10 mouse cellular contexts compared by ENCODE assay signal in the genomic region with DNA sequence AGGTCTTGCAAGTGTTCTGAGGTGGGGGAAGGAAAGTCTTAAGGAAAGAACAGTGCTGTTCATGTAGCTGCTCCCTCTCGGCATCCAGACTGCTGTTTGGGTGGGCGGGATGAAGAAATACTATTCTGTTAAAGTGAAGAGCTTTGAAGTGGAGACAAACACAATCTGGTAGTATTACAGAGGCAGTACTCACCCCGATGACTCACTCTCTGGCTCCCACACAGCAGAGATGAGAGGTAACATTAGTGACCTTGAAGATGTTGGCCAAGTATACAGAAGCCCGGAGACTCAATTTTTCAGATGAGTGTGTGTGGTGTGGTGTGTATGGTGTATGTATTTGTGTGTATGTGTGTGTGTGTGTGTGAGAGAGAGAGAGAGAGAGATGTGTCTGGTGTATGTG. TPM values are rescaled to one million over a fixed set of nuclear protein-coding genes. Genes with fewer than 3 reads are reported as not detected.
A peak's percentile ranks its signal among the peaks of the same experiment; 100 is the strongest.
DNase-seq lines count a peak whose midpoint lies in the region; ATAC-seq lines count a peak whose summit lies in the region.
"Had no signal": no experiment of that assay in that cellular context is flagged by ENCODE, and none has a peak within 500 bp of the region (broad histone marks: within the 10 kb centered on the region; RNA-seq: fewer than 3 reads in every experiment).

No protein-coding gene starts in this region.

- 83% methylated on average over 4 of the region's 4 CpGs for WGBS in hindbrain, embryonic 15.5 days
- WGBS in hindbrain, embryonic 14.5 days, result 83% methylated on average over 4 of the region's 4 CpGs

- peak; percentile 52; the same call in 1 of the 2 replicates for ATAC-seq in hindbrain, embryonic 15.5 days (ENCODE audit: low FRiP score, low read depth)
- no peak for ATAC-seq in hindbrain, embryonic 14.5 days (ENCODE audit: low FRiP score)
- ATAC-seq: liver, postnatal 0 days had no signal

- DNase-seq in hindbrain, embryonic 14.5 days (ENCODE audit: low spot score), result no peak
- DNase-seq in urinary bladder, postnatal 14 days (ENCODE audit: low spot score), result peak; percentile 41
- DNase-seq in urinary bladder, adult 18-20 months (ENCODE audit: low spot score in 2 of 2), result no peak
- DNase-seq in left cerebral cortex, postnatal 25 days (ENCODE audit: low spot score in 2 of 2), result peak; percentile 40 to 84
- no peak for DNase-seq in embryo, embryonic 10.5 days (ENCODE audit: low spot score)
- no peak for DNase-seq in spleen, postnatal 36 days (ENCODE audit: low spot score in 2 of 2)
- DNase-seq in thymus, postnatal 36 days, result no peak
- DNase-seq: cerebellum, adult 8-10 months; liver, postnatal 0 days had no signal

- H3K4me2 ChIP-seq in hindbrain, embryonic 15.5 days, result no peak overlapping the region
- H3K4me2 ChIP-seq in hindbrain, embryonic 14.5 days (replicated peaks), result no peak overlapping the region

- H3K27me3 ChIP-seq in hindbrain, embryonic 15.5 days, result no peaks in the 10 kb centered on the region
- no peaks in the 10 kb centered on the region for H3K27me3 ChIP-seq in hindbrain, embryonic 14.5 days (ENCODE audit: control insufficient read depth, insufficient read depth, low read length)

- H3K4me1 ChIP-seq in hindbrain, embryonic 15.5 days (replicated peaks), result no peaks in the 10 kb centered on the region
- no peaks in the 10 kb centered on the region for H3K4me1 ChIP-seq in hindbrain, embryonic 14.5 days (replicated peaks; ENCODE audit: control insufficient read depth, insufficient read depth, low read length)

- H3K4me3 ChIP-seq in hindbrain, embryonic 15.5 days, result no peak overlapping the region
- no peak overlapping the region for H3K4me3 ChIP-seq in hindbrain, embryonic 14.5 days (replicated peaks; ENCODE audit: low read length)

- H3K9ac ChIP-seq in hindbrain, embryonic 15.5 days, result no peak overlapping the region
- no peak overlapping the region for H3K9ac ChIP-seq in hindbrain, embryonic 14.5 days
- H3K9ac ChIP-seq: liver, postnatal 0 days had no signal

- H3K27ac ChIP-seq in hindbrain, embryonic 15.5 days (replicated peaks), result no peak overlapping the region
- no peak overlapping the region for H3K27ac ChIP-seq in hindbrain, embryonic 14.5 days

- intact Hi-C loops in left cerebral cortex, postnatal 25 days (cut with DNase I), result loop anchor here (5.0 kb wide), 1 partner anchor 107 kb away; no protein-coding TSS in a partner anchor

- no peaks in the 10 kb centered on the region for H3K9me3 ChIP-seq in hindbrain, embryonic 15.5 days
- H3K9me3 ChIP-seq in hindbrain, embryonic 14.5 days (ENCODE audit: control insufficient read depth, low read length), result no peaks in the 10 kb centered on the region

- H3K36me3 ChIP-seq in hindbrain, embryonic 15.5 days, result no peaks in the 10 kb centered on the region
- no peaks in the 10 kb centered on the region for H3K36me3 ChIP-seq in hindbrain, embryonic 14.5 days (replicated peaks; ENCODE audit: control insufficient read depth, insufficient read depth)

RNA-seq across cellular contexts. Expression of a gene that starts 22.5 kb away (rescaled TPM):
- 12.0 and 16.2 TPM in 2 replicates for polyA plus RNA-seq in hindbrain, embryonic 15.5 days (2015; fragmentation: Nextera tagmentation; extraction: Ambion mirVana)
- 16.1 and 17.5 TPM in 2 replicates for polyA plus RNA-seq in hindbrain, embryonic 14.5 days (2014; fragmentation: Nextera tagmentation; extraction: Ambion mirVana)
- total RNA-seq in left cerebral cortex, postnatal 25 days (2021), result 10 to 100 TPM; 26.1 to 27.3 TPM

RNA-seq across cellular contexts. Expression of a gene that starts 22.7 kb away (rescaled TPM):
- 4.5 and 5.0 TPM in 2 replicates for polyA plus RNA-seq in hindbrain, embryonic 15.5 days (2015; fragmentation: Nextera tagmentation; extraction: Ambion mirVana)
- 7.5 and 8.7 TPM in 2 replicates for polyA plus RNA-seq in hindbrain, embryonic 14.5 days (2014; fragmentation: Nextera tagmentation; extraction: Ambion mirVana)
- total RNA-seq in left cerebral cortex, postnatal 25 days (2021), result 10 to 100 TPM; 32.4 to 34.1 TPM

Comparison
In these comparisons a context has a peak if more than half of its experiments do, and no peak if none do; other contexts are left out.
1. DNase-seq: peak in urinary bladder, postnatal 14 days (single experiment) and left cerebral cortex, postnatal 25 days (2 of 2); none in hindbrain, embryonic 14.5 days (single experiment), urinary bladder, adult 18-20 months (0 of 2), embryo, embryonic 10.5 days (single experiment), spleen, postnatal 36 days (0 of 2) and thymus, postnatal 36 days (0 of 2).